Mouse (Mus musculus): ENCODE results near the gene Usp49. TPM values are rescaled to one million over a fixed set of nuclear protein-coding genes. Genes with fewer than 3 reads are reported as not detected.
"Not testable (repeated sequence)": the region's sequence is repeated elsewhere in the genome, so short reads cannot be mapped to it uniquely, and the experiment has no call there.

The Usp49 gene
- total RNA-seq, 4 experiments from 2014 or later: 10.2 to 13.4 (median 11.6) TPM

- DNase-seq (ENCODE audit: low spot score in 2 of 2): no peak
Observed at GRCm38 (mm10) chr17:47646683-47647082, 16.2 kb downstream of the Usp49 start.

GRCm38 (mm10) chr17:47648966-47649365 lies 18.5 kb downstream of the Usp49 start:
- no peak for DNase-seq (ENCODE audit: low spot score in 2 of 2)

- no peak for DNase-seq (ENCODE audit: low spot score in 2 of 2)
Observed at GRCm38 (mm10) chr17:47651953-47652352, 21.5 kb downstream of the Usp49 start.

- DNase-seq (ENCODE audit: low spot score in 2 of 2): not testable (repeated sequence)
Observed at GRCm38 (mm10) chr17:47654346-47654745, 23.9 kb downstream of the Usp49 start.

- DNase-seq (ENCODE audit: low spot score in 2 of 2): no peak
Observed at GRCm38 (mm10) chr17:47655697-47656096, 25.2 kb downstream of the Usp49 start.

GRCm38 (mm10) chr17:47657901-47658300 lies 27.4 kb downstream of the Usp49 start:
- DNase-seq (ENCODE audit: low spot score in 2 of 2): no peak

GRCm38 (mm10) chr17:47658741-47659243 lies 28.3 kb downstream of the Usp49 start:
- no peak for DNase-seq (ENCODE audit: low spot score in 2 of 2)

GRCm38 (mm10) chr17:47663009-47663713 lies 32.7 kb downstream of the Usp49 start:
- DNase-seq (ENCODE audit: low spot score in 2 of 2): no peak

- no peak for DNase-seq (ENCODE audit: low spot score in 2 of 2)
Observed at GRCm38 (mm10) chr17:47664474-47664873, 34.0 kb downstream of the Usp49 start.

GRCm38 (mm10) chr17:47669166-47669565 lies 38.7 kb downstream of the Usp49 start:
- DNase-seq (ENCODE audit: low spot score in 2 of 2): no peak

- no peak for DNase-seq (ENCODE audit: low spot score in 2 of 2)
Observed at GRCm38 (mm10) chr17:47671988-47672310, 41.5 kb downstream of the Usp49 start.

GRCm38 (mm10) chr17:47672311-47673111 lies 42.0 kb downstream of the Usp49 start:
- DNase-seq (ENCODE audit: low spot score in 2 of 2): peak in 1 of 2 experiments; percentile 49

- DNase-seq (ENCODE audit: low spot score in 2 of 2): peak in 1 of 2 experiments; percentile 64
Observed at GRCm38 (mm10) chr17:47676581-47676980, 46.1 kb downstream of the Usp49 start.

- DNase-seq (ENCODE audit: low spot score in 2 of 2): no peak
Observed at GRCm38 (mm10) chr17:47678238-47678637, 47.7 kb downstream of the Usp49 start.

- no peak for DNase-seq (ENCODE audit: low spot score in 2 of 2)
Observed at GRCm38 (mm10) chr17:47678702-47679101, 48.2 kb downstream of the Usp49 start.

GRCm38 (mm10) chr17:47682836-47683235 lies 52.3 kb downstream of the Usp49 start:
- no peak for DNase-seq (ENCODE audit: low spot score in 2 of 2)

- DNase-seq (ENCODE audit: low spot score in 2 of 2): peak; percentile 85 to 97
Observed at GRCm38 (mm10) chr17:47687409-47688343, 57.2 kb downstream of the Usp49 start.

GRCm38 (mm10) chr17:47688344-47688607 lies 57.8 kb downstream of the Usp49 start, which contains the start of gene Tomm6:
Gene Tomm6 (minus strand): TSS chr17:47688386.
- no peak for DNase-seq (ENCODE audit: low spot score in 2 of 2)

GRCm38 (mm10) chr17:47688608-47689575 lies 58.4 kb downstream of the Usp49 start, which contains the start of gene Frs3:
Gene Frs3 (plus strand): TSS chr17:47689030.
- DNase-seq (ENCODE audit: low spot score in 2 of 2): peak; percentile 63 to 77

GRCm38 (mm10) chr17:47689894-47690293 lies 59.4 kb downstream of the Usp49 start:
- no peak for DNase-seq (ENCODE audit: low spot score in 2 of 2)
